Mouse (Mus musculus) ZHBTc4 (cell line): ENCODE results near the gene Pcx.
A peak's percentile ranks its signal among the peaks of the same experiment; 100 is the strongest.

Experiments used
- DNase-seq: peaks from one replicate; pipeline ENCODE4 v3.0.0-alpha.2; 2011; ENCODE audit warnings: low read depth, low spot score

The Pcx gene

GRCm38 (mm10) chr19:4619461-4619860, 109.2 kb downstream of the Pcx start:
- no peak for DNase-seq

DNA sequence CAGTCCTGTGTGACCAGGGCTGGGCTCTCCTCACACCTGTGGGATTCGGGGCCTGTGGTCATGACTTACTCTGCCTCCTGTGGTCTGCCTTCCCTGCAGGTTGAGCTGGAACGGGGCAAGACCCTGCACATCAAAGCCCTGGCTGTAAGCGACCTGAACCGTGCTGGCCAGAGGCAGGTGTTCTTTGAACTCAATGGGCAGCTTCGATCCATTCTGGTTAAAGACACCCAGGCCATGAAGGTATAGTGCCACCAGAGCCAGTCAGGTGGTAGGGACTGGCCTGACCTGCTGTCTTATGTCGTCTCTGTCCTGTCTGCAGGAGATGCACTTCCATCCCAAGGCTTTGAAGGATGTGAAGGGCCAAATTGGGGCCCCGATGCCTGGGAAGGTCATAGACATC, 110.4 kb downstream of the Pcx start:
- no peak for DNase-seq

- no peak for DNase-seq
These were observed 112.5 kb downstream of the Pcx start for GRCm38 (mm10) chr19:4622780-4623179.

DNA sequence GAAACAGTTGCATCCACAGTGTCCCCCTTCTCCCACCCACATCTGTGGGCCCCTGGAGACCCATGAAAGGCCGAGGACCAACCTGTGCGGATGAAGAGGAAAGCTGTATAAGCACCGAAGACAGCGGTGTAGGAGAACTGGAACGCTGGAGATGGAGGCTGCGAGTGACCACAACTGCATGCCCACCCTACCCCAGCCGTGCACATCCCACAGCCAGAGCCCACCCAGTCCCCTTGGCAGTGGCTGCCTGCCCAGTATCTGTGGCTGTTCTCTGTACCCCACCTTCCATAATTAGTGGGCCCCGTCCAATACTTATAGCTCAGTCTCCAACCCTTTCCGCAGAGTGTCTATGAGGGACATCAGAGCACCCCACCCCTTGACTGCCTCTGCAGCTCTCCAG, 113.1 kb downstream of the Pcx start:
- DNase-seq = no peak

DNA sequence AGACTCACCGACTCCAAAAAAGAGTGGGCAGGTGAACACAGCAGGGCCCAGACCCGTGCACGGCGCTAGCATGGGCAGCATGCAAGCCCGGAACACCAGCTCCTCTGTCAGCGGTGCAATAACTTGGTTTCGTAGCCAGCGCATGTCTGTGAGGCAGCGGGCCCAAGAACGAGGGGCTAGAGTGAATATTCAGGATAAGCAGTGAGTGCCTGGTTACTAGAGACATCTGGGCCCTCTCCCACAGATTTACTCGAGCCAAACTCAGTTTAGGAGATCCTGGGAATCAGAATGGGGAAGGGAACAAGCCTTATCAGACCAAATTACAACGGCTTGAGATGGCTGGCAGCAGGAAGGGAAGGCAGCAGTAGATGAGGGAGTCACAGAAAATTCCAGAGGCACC, 113.7 kb downstream of the Pcx start:
- DNase-seq = no peak

DNA sequence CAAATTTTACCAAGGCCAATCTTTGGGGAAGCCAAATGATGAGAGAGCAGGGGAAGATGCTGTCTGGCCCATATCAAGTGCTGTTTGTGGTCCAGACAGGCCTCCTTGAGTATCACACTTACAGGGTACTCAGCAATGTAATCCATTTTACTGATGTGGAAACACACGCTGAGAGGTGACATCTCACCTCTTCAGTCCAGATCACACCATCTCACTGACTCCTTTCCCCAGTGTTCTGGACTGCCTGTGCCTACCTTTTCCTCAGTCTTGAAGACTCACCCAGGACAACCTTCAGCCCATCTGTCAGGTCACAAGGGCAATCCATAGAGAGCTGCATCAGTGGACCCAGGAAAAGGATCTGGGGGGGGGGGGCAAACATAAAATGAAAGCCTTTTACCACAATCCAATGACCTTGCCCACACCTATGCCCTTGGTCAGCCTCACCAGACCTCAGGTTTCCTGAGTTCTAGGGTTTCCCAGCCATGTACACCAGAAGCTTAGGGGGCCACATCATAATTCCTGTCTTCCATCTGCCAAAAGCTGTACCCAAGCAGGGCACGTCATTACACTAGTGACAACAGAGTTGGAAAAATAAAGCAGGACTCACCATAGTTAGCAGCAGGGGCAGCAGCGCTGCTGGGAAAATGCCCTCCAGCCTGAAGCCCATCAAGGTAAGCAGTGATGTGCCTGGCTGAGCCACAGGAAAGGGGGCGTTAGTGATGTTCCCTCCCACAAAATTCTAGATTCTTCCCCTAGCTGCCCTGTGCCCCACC, 114.3 kb downstream of the Pcx start:
- no peak for DNase-seq

DNA sequence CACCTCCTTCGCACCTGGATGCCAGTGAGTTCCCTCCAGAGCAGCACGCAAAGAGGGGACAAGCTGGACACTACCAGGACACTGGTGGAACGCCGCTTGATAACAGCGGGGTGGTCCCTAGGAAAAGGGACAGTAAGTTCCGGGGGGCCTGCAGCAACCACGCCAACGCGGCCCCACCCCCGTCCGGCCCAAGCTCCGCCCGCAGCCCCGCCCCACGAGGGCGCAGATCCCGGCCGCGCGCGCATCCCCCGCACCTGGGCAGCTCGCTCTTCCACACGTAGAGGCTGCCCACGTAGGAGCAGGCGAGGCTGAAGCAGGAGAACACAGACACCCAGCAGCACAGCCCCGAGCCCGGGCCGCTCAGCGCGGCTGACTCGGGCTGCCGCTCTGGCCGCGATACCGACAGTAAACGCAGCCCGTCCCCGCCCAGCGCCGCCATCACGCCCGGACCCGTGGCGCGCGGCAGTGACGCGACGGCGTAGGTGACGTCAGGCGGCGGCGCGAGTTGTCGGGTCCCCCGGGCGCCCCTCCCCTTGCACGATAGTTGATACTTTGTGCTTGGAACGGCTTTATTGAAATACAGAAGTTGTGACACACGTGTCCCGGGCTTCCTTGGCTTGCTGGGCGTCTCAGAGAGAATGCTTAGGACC, 115.0 kb downstream of the Pcx start, which contains the start of gene Rce1:
Rce1 (minus strand) TSS at position 463 of the 650 bp plus-strand sequence.
- DNase-seq = peak; percentile 94

- no peak for DNase-seq
These were observed 115.7 kb downstream of the Pcx start for GRCm38 (mm10) chr19:4625829-4626535.

DNA sequence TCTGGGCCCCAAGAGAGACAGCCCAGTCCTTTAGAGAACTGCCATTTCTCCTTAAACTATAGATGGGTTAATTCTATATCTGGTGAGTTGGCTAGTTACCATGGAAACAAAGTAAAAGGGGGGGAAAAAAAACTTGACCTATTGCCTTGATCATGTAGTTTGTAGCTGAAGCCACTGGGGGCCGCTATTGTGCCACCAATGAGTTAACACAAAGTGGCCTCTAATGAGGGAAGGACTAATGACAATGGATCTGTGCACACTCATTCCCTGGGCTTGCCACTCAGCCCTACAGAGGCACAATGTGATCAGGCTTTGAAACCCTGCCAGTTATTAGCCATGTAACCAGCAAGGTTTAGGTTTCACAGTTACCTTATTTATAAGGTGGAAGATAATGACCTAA, 118.5 kb downstream of the Pcx start:
- peak; percentile 86 for DNase-seq

GRCm38 (mm10) chr19:4635986-4636385, 125.7 kb downstream of the Pcx start:
- peak; percentile 53 for DNase-seq

GRCm38 (mm10) chr19:4644271-4644670, 134.0 kb downstream of the Pcx start:
- DNase-seq = peak; percentile 80

- no peak for DNase-seq
These were observed 136.7 kb downstream of the Pcx start for GRCm38 (mm10) chr19:4646917-4647492.

GRCm38 (mm10) chr19:4658156-4658555, 147.9 kb downstream of the Pcx start:
- no peak for DNase-seq

- no peak for DNase-seq
These were observed 156.5 kb downstream of the Pcx start for GRCm38 (mm10) chr19:4666815-4667214.

GRCm38 (mm10) chr19:4670776-4671175, 160.5 kb downstream of the Pcx start:
- DNase-seq = no peak
